Mouse (Mus musculus) testis, adult 2 months (tissue): Measurements from ENCODE around the gene Amph. TPM values are rescaled to one million over a fixed set of nuclear protein-coding genes. Genes with fewer than 3 reads are reported as not detected.
"Not testable (repeated sequence)": the region's sequence is repeated elsewhere in the genome, so short reads cannot be mapped to it uniquely, and the experiment has no call there.

Experiments used
- H3K27ac ChIP-seq: fragments of 200-500 bp; 2 replicates; pipeline ENCODE4 v1.5.1; 2012; ENCODE audit warnings: low read depth, low read length; ENCODE audit not compliant: control insufficient read depth, insufficient read depth
- H3K27me3 ChIP-seq: fragments of 200-500 bp; 2 replicates; pipeline ENCODE4 v1.6.1; 2012; ENCODE audit warnings: mild to moderate bottlenecking, low read length, moderate library complexity; ENCODE audit not compliant: control insufficient read depth, insufficient read depth
- H3K36me3 ChIP-seq: fragments of 200-500 bp; 2 replicates; pipeline ENCODE4 v1.6.1; 2012; ENCODE audit warnings: mild to moderate bottlenecking, low read length; ENCODE audit not compliant: control insufficient read depth, insufficient read depth
- H3K4me1 ChIP-seq: fragments of 200-500 bp; 2 replicates; pipeline ENCODE4 v1.6.1; 2012; ENCODE audit warnings: low read length; ENCODE audit not compliant: control insufficient read depth, insufficient read depth
- H3K4me3 ChIP-seq: fragments of 200-500 bp; 2 replicates; pipeline ENCODE4 v1.5.1; 2012; ENCODE audit warnings: low read depth, mild to moderate bottlenecking, low read length, moderate library complexity, mixed read lengths; ENCODE audit not compliant: control insufficient read depth
- CTCF ChIP-seq: fragments of 200-500 bp; IDR thresholded peaks from 2 replicates; pipeline ENCODE4 v1.5.1; 2012; ENCODE audit warnings: low read depth, mild to moderate bottlenecking, inconsistent platforms, low read length, moderate library complexity; ENCODE audit not compliant: control insufficient read depth, insufficient read depth, insufficient replicate concordance
- POLR2A ChIP-seq: fragments of 200-500 bp; IDR thresholded peaks from 2 replicates; pipeline ENCODE4 v1.6.1; 2012; ENCODE audit warnings: low read depth, mild to moderate bottlenecking, inconsistent platforms, low read length, moderate library complexity; ENCODE audit not compliant: control insufficient read depth
- polyA plus RNA-seq: library from polyadenylated mRNA; depleted of rRNA; stranded (reverse); fragments of >200 nt; gene quantifications from 2 replicates; pipeline ENCODE4 v1.2.3, GENCODE M21; 2012; rRNA removed

The Amph gene
- 5.7 and 5.8 TPM in 2 replicates for polyA plus RNA-seq

GRCm38 (mm10) chr13:18948171-18949028 lies at the start of gene Amph:
Gene Amph (plus strand): TSS chr13:18948205.
- no peak within 1 kb of the TSS for H3K27ac ChIP-seq
- H3K4me1 ChIP-seq: no peaks in the 10 kb centered on the region; the same call in 1 of the 2 replicates
- no peaks in the 10 kb centered on the region for H3K27me3 ChIP-seq
- TF ChIP-seq POLR2A: no peak
- no peak for TF ChIP-seq CTCF
- no peaks in the 10 kb centered on the region for H3K36me3 ChIP-seq
- H3K4me3 ChIP-seq: peak within 1 kb of the TSS; percentile 57

DNA sequence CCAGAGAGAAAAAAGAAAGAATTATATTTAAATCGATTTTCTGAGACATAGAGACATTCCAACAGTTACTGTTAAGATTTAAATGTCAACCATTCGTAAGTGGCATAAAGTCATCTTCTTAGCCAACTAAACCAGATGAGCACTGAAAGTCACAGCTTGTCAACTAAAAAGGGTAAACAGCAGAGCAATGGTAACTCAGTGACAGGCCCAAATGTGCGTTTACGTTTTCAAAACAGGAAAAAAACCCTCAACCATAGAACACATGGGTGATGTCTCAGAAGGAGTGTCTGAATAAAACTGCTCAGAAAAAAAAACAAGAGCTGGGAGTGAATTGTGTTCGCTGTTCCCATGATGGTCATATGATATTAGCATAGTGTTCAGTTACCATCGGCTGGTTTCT lies 44.4 kb upstream of the Amph start:
- Histone ChIP-seq H3K4me1 (no peaks in the 10 kb centered on the region), H3K36me3 (no peaks in the 10 kb centered on the region), H3K4me3 (no peak overlapping the region), H3K27me3 (no peaks in the 10 kb centered on the region), H3K27ac (no peak overlapping the region)
- TF ChIP-seq CTCF (no peak), POLR2A (no peak)

DNA sequence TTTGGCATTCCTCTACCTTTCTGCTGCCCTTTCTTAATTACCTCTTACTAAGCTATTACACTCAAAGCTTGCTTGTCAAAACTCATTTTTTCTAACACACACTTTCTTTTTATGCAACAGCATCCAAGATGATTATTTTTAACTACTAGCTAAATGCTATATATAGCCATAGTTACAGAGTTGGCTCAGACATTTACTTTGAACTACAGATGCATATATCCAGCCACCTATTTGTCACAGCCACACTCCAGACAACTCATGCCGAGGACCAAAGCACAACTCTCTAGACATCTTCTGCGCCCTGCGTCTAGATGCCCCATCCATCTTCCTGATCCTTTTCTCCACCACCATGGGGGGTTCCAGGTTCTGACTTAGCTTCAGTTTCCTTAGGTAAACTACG lies 33.2 kb upstream of the Amph start:
- Histone ChIP-seq H3K27me3 (no peaks in the 10 kb centered on the region), H3K4me3 (no peak overlapping the region), H3K4me1 (no peaks in the 10 kb centered on the region), H3K27ac (no peak overlapping the region), H3K36me3 (no peaks in the 10 kb centered on the region)
- TF ChIP-seq CTCF (no peak), POLR2A (no peak)

GRCm38 (mm10) chr13:18933191-18933590 lies 14.8 kb upstream of the Amph start:
- not testable (repeated sequence) for H3K4me3 ChIP-seq, H3K27me3 ChIP-seq, H3K36me3 ChIP-seq, H3K4me1 ChIP-seq, H3K27ac ChIP-seq

GRCm38 (mm10) chr13:18947686-18948085 lies 319 bp upstream of the Amph start:
- Histone ChIP-seq H3K27ac (no peak overlapping the region), H3K4me3 (no peak overlapping the region; the same call in 1 of the 2 replicates), H3K27me3 (no peaks in the 10 kb centered on the region), H3K36me3 (no peaks in the 10 kb centered on the region), H3K4me1 (no peaks in the 10 kb centered on the region; the same call in 1 of the 2 replicates)
- no peak for TF ChIP-seq POLR2A
- no peak for TF ChIP-seq CTCF

- no peaks in the 10 kb centered on the region for H3K27me3 ChIP-seq
- no peak overlapping the region for H3K4me3 ChIP-seq
- no peak overlapping the region for H3K27ac ChIP-seq
- TF ChIP-seq POLR2A: no peak
- H3K36me3 ChIP-seq: no peaks in the 10 kb centered on the region
- no peaks in the 10 kb centered on the region; the same call in 1 of the 2 replicates for H3K4me1 ChIP-seq
Measured at GRCm38 (mm10) chr13:18949029-18949350, 985 bp downstream of the Amph start.

DNA sequence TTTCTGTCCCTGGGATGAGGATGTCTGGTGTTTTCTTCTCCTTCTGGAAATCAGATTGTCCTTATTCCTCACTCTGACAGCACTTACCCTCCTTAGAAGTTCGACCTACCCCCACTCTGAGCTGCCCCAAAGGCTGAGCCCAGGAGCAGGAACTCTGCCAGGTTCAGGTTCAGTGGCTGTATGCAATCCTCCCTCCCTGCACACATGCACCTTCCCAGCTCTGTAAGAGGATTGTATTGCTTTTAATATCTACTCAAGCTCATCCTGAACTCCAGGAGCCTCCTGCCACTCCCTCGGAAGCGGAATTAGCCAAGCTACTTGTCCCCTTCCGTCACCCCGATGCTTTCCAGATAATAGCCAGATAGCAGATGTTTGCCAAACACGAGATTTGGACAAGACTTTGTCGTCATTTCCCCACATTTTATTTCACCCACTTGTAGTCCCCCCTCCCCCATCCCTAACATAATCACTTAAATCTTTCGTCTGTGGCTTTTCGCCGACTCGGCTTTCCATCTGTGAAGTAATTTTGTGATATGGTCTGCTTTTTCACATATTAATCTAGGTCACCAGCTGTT lies 1.7 kb downstream of the Amph start:
- Histone ChIP-seq H3K27me3 (no peaks in the 10 kb centered on the region), H3K27ac (no peak overlapping the region), H3K4me1 (no peaks in the 10 kb centered on the region; the same call in 1 of the 2 replicates), H3K4me3 (no peak overlapping the region), H3K36me3 (no peaks in the 10 kb centered on the region)
- TF ChIP-seq CTCF: no peak
- no peak for TF ChIP-seq POLR2A

DNA sequence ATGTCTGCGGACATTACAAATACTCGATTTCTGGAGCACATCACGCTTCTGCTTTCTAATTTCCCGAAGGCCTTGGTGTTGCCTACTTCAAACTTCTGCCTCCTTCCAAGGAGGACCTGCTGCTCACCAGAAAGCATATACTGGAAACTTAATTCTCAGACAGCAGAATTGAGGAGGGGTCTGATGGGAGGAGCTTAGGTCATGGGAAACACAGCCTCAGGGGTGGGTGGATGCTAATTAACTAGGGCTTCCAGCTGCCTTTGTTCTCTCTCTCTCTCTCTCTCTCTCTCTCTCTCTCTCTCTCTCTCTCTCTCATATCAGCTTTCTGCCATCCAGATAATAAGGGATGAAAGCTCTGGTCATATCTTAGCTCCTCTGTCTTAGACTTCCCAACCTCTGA lies 5.6 kb downstream of the Amph start:
- no peaks in the 10 kb centered on the region for H3K4me1 ChIP-seq
- no peaks in the 10 kb centered on the region for H3K27me3 ChIP-seq
- H3K36me3 ChIP-seq: no peaks in the 10 kb centered on the region
- no peak overlapping the region for H3K4me3 ChIP-seq
- TF ChIP-seq CTCF (no peak), POLR2A (no peak)
- no peak overlapping the region for H3K27ac ChIP-seq
